Comparison of ENCODE assay signal across 1 mouse cellular context in genomic region chr11:49652401-49653078, GRCm38 (mm10).
TF ChIP-seq lines count a peak whose summit lies in the region.

No protein-coding gene starts in this region.

TF ChIP-seq in CH12.LX, 34 proteins besides CTCF, POLR2A, EP300 and RAD21 (continued from another document):
- TF ChIP-seq ELF1 (IDR thresholded peaks at IDR 0.05; ENCODE audit: low read depth, low read length) = no peak
- no peak for TF ChIP-seq JUND (conservative IDR thresholded peaks at IDR 0.05; ENCODE audit: low read depth, low read length)
